Comparison of ENCODE assay signal across 9 mouse cellular contexts in genomic region chr4:126200656-126201055, GRCm38 (mm10). TPM values are rescaled to one million over a fixed set of nuclear protein-coding genes. Genes with fewer than 3 reads are reported as not detected.
DNase-seq lines count a peak whose midpoint lies in the region; ATAC-seq and TF ChIP-seq lines count a peak whose summit lies in the region.
"Had no signal": no experiment of that assay in that cellular context is flagged by ENCODE, and none has a peak within 500 bp of the region (broad histone marks: within the 10 kb centered on the region; RNA-seq: fewer than 3 reads in every experiment).

No protein-coding gene starts in this region.

- peak overlapping the region; percentile 85 for H3K9ac ChIP-seq in hindbrain, embryonic 12.5 days

- peak overlapping the region; percentile 72 for H3K4me2 ChIP-seq in hindbrain, embryonic 12.5 days (replicated peaks)

- peaks cover 16% of the 10 kb centered on the region for H3K4me1 ChIP-seq in kidney, adult 2 months (ENCODE audit: control insufficient read depth, insufficient read depth, low read length)
- peaks cover 44% of the 10 kb centered on the region for H3K4me1 ChIP-seq in bone marrow macrophage, adult 2 months (ENCODE audit: control insufficient read depth, insufficient read depth, low read length)
- H3K4me1 ChIP-seq in hindbrain, embryonic 12.5 days: peaks cover 24% of the 10 kb centered on the region
- H3K4me1 ChIP-seq in midbrain, embryonic 10.5 days: peaks cover 42% of the 10 kb centered on the region

- TF ChIP-seq POLR2A in kidney, adult 2 months (IDR thresholded peaks at IDR 0.05; ENCODE audit: low read depth, low read length): no peak
- TF ChIP-seq POLR2A in bone marrow macrophage, adult 2 months (IDR thresholded peaks at IDR 0.05; ENCODE audit: borderline replicate concordance, low read depth, low read length): no peak

- H3K36me3 ChIP-seq in kidney, adult 2 months (ENCODE audit: control insufficient read depth, insufficient read depth, low read length): no peaks in the 10 kb centered on the region
- H3K36me3 ChIP-seq in hindbrain, embryonic 12.5 days: no peaks in the 10 kb centered on the region
- H3K36me3 ChIP-seq in midbrain, embryonic 10.5 days: peaks cover 45% of the 10 kb centered on the region

- peak overlapping the region; percentile 11; the same call in 1 of the 2 replicates for H3K4me3 ChIP-seq in kidney, adult 2 months (ENCODE audit: insufficient read depth, low read depth, low read length)
- peak overlapping the region; percentile 90 for H3K4me3 ChIP-seq in bone marrow macrophage, adult 2 months (ENCODE audit: insufficient read depth, low read length)
- H3K4me3 ChIP-seq in hindbrain, embryonic 12.5 days: peak overlapping the region; percentile 71
- H3K4me3 ChIP-seq in midbrain, embryonic 10.5 days: peak overlapping the region; percentile 83

- no peaks in the 10 kb centered on the region for H3K27me3 ChIP-seq in kidney, adult 2 months (replicated peaks; ENCODE audit: control insufficient read depth, insufficient read depth, low read length)
- no peaks in the 10 kb centered on the region for H3K27me3 ChIP-seq in hindbrain, embryonic 12.5 days
- H3K27me3 ChIP-seq in midbrain, embryonic 10.5 days (ENCODE audit: low read depth, poor library complexity, severe bottlenecking): no peaks in the 10 kb centered on the region

- no peak for TF ChIP-seq CTCF in kidney, adult 2 months (conservative IDR thresholded peaks at IDR 0.05; ENCODE audit: insufficient read depth, insufficient read length, low read depth, low read length)
- TF ChIP-seq CTCF in bone marrow macrophage, adult 2 months (IDR thresholded peaks at IDR 0.05; ENCODE audit: low read depth, low read length): no peak

- no peak for DNase-seq in kidney, adult 2 months
- DNase-seq in kidney, postnatal 14 days: no peak
- no peak for DNase-seq in midbrain, embryonic 10.5 days (ENCODE audit: low spot score)
- no peak for DNase-seq in layer of hippocampus, adult 8-10 months (ENCODE audit: low spot score in 2 of 2)
- DNase-seq in yolk sac, embryonic 10.5 days (ENCODE audit: low spot score): no peak
- DNase-seq in adrenal gland, postnatal 4 days (ENCODE audit: low spot score in 2 of 2): no peak
- DNase-seq: embryo, embryonic 11 days had no signal

- no peak for ATAC-seq in hindbrain, embryonic 12.5 days (ENCODE audit: low FRiP score)

- WGBS in kidney, adult 2 months: 19% methylated on average over 2 of the region's 2 CpGs
- WGBS in hindbrain, embryonic 12.5 days: 81% methylated on average over 2 of the region's 2 CpGs
- 74% methylated on average over 2 of the region's 2 CpGs for WGBS in midbrain, embryonic 10.5 days

- H3K27ac ChIP-seq in kidney, adult 2 months (ENCODE audit: insufficient read depth, low read depth, low read length): peak overlapping the region; percentile 9; the same call in 1 of the 2 replicates
- H3K27ac ChIP-seq in bone marrow macrophage, adult 2 months (ENCODE audit: insufficient read depth, low read depth, low read length): peak overlapping the region; percentile 9; the same call in 1 of the 2 replicates
- no peak overlapping the region for H3K27ac ChIP-seq in hindbrain, embryonic 12.5 days
- H3K27ac ChIP-seq in midbrain, embryonic 10.5 days (replicated peaks): no peak overlapping the region

- H3K9me3 ChIP-seq in hindbrain, embryonic 12.5 days (replicated peaks): no peaks in the 10 kb centered on the region
- H3K9me3 ChIP-seq in midbrain, embryonic 10.5 days (replicated peaks): no peaks in the 10 kb centered on the region

RNA-seq across cellular contexts. Expression of gene Thrap3, which starts 1.9 kb away (rescaled TPM):
- polyA plus RNA-seq in kidney, adult 2 months (2012; rRNA removed): 40.4 and 51.0 TPM in 2 replicates
- polyA plus RNA-seq in bone marrow macrophage, adult 2 months (2012; ENCODE audit: insufficient read depth, insufficient read length, missing spikeins): 230 and 236 TPM in 2 replicates
- 250 and 255 TPM in 2 replicates for polyA plus RNA-seq in hindbrain, embryonic 12.5 days (2016; fragmentation: Nextera tagmentation; extraction: Ambion mirVana)
- 244 and 256 TPM in 2 replicates for polyA plus RNA-seq in midbrain, embryonic 10.5 days (2016; fragmentation: Nextera tagmentation; extraction: Ambion mirVana)
- total RNA-seq in layer of hippocampus, adult 8-10 months (2022): 100 to 1,000 TPM; 151 to 172 (median 170) TPM
- 100 to 1,000 TPM; 319 to 332 TPM for total RNA-seq in adrenal gland, postnatal 4 days (2021)

RNA-seq across cellular contexts. Expression of gene Sh3d21, which starts 37.4 kb away (rescaled TPM):
- 5.0 and 5.5 TPM in 2 replicates for polyA plus RNA-seq in kidney, adult 2 months (2012; rRNA removed)
- 1.3 and 2.0 TPM in 2 replicates for polyA plus RNA-seq in bone marrow macrophage, adult 2 months (2012; ENCODE audit: insufficient read depth, insufficient read length, missing spikeins)
- polyA plus RNA-seq in hindbrain, embryonic 12.5 days (2016; fragmentation: Nextera tagmentation; extraction: Ambion mirVana): 3.7 and 5.3 TPM in 2 replicates
- 0.79 and 1.3 TPM in 2 replicates for polyA plus RNA-seq in midbrain, embryonic 10.5 days (2016; fragmentation: Nextera tagmentation; extraction: Ambion mirVana)
- total RNA-seq in layer of hippocampus, adult 8-10 months (2022): 1 to 10 TPM in 3 of 4 experiments, under 1 TPM in 1; 0.68 to 1.3 (median 1.1) TPM
- total RNA-seq in adrenal gland, postnatal 4 days (2021): 1 to 10 TPM; 4.2 to 4.3 TPM

RNA-seq across cellular contexts. Expression of gene Eva1b, which starts 53.1 kb away (rescaled TPM):
- 68.8 and 101 TPM in 2 replicates for polyA plus RNA-seq in kidney, adult 2 months (2012; rRNA removed)
- polyA plus RNA-seq in bone marrow macrophage, adult 2 months (2012; ENCODE audit: insufficient read depth, insufficient read length, missing spikeins): 20.7 and 23.1 TPM in 2 replicates
- 35.4 and 40.0 TPM in 2 replicates for polyA plus RNA-seq in hindbrain, embryonic 12.5 days (2016; fragmentation: Nextera tagmentation; extraction: Ambion mirVana)
- 22.1 and 25.0 TPM in 2 replicates for polyA plus RNA-seq in midbrain, embryonic 10.5 days (2016; fragmentation: Nextera tagmentation; extraction: Ambion mirVana)
- 1 to 10 TPM; 2.5 to 4.8 (median 3.3) TPM for total RNA-seq in layer of hippocampus, adult 8-10 months (2022)
- 10 to 100 TPM; 67.2 to 69.6 TPM for total RNA-seq in adrenal gland, postnatal 4 days (2021)

RNA-seq across cellular contexts. Expression of gene Map7d1, which starts 55.5 kb away (rescaled TPM):
- polyA plus RNA-seq in kidney, adult 2 months (2012; rRNA removed): 28.3 and 30.3 TPM in 2 replicates
- 131 and 139 TPM in 2 replicates for polyA plus RNA-seq in bone marrow macrophage, adult 2 months (2012; ENCODE audit: insufficient read depth, insufficient read length, missing spikeins)
- 143 and 150 TPM in 2 replicates for polyA plus RNA-seq in hindbrain, embryonic 12.5 days (2016; fragmentation: Nextera tagmentation; extraction: Ambion mirVana)
- polyA plus RNA-seq in midbrain, embryonic 10.5 days (2016; fragmentation: Nextera tagmentation; extraction: Ambion mirVana): 59.8 and 69.7 TPM in 2 replicates
- total RNA-seq in layer of hippocampus, adult 8-10 months (2022): 100 to 1,000 TPM; 240 to 257 (median 248) TPM
- 10 to 100 TPM; 64.1 to 70.7 TPM for total RNA-seq in adrenal gland, postnatal 4 days (2021)

Comparison
In these comparisons a context has a peak if more than half of its experiments do, and no peak if none do; other contexts are left out.
1. H3K27ac ChIP-seq: peak in kidney, adult 2 months (single experiment) and bone marrow macrophage, adult 2 months (single experiment); none in hindbrain, embryonic 12.5 days (single experiment) and midbrain, embryonic 10.5 days (single experiment).
2. H3K4me3 ChIP-seq: peak in every context shown above with its lines; median percentile 90 in bone marrow macrophage, adult 2 months; 83 in midbrain, embryonic 10.5 days; 71 in hindbrain, embryonic 12.5 days; 11 in kidney, adult 2 months.